Mouse (Mus musculus) heart, adult 2 months (tissue): ENCODE results near the gene Oaf. TPM values are rescaled to one million over a fixed set of nuclear protein-coding genes. Genes with fewer than 3 reads are reported as not detected.
A peak's percentile ranks its signal among the peaks of the same experiment; 100 is the strongest.

Experiments used
- DNase-seq, 2 experiments: peaks; one replicate each; pipeline ENCODE4 v3.0.0; 2021
- H3K27ac ChIP-seq: fragments of 200-600 bp; 2 replicates; pipeline ENCODE4 v1.8.1; 2022
- H3K27me3 ChIP-seq: fragments of 200-500 bp; 2 replicates; pipeline ENCODE4 v1.6.1; 2012; ENCODE audit warnings: mild to moderate bottlenecking, low read length, inconsistent platforms, mixed read lengths; ENCODE audit not compliant: control insufficient read depth, insufficient read depth
- H3K36me3 ChIP-seq: fragments of 200-500 bp; 2 replicates; pipeline ENCODE4 v1.6.1; 2012; ENCODE audit warnings: low read length, inconsistent platforms; ENCODE audit not compliant: control insufficient read depth, insufficient read depth
- H3K4me1 ChIP-seq: fragments of 200-500 bp; 2 replicates; pipeline ENCODE4 v1.6.1; 2011; ENCODE audit warnings: low read length; ENCODE audit not compliant: control insufficient read depth, insufficient read depth
- H3K4me3 ChIP-seq: fragments of 200-600 bp; 2 replicates; pipeline ENCODE4 v1.8.1; 2022
- H3K79me2 ChIP-seq: fragments of 200-500 bp; replicated peaks from 2 replicates; pipeline ENCODE4 v1.6.1; 2012; ENCODE audit warnings: mild to moderate bottlenecking, inconsistent platforms, low read length, moderate library complexity, mixed read lengths; ENCODE audit not compliant: control insufficient read depth, insufficient read depth
- H3K9ac ChIP-seq: fragments of 200-500 bp; 2 replicates; pipeline ENCODE4 v1.6.1; 2012; ENCODE audit warnings: low read depth, mild to moderate bottlenecking, control low read depth, inconsistent platforms, low read length, mixed read lengths
- CTCF ChIP-seq: fragments of 200-600 bp; IDR thresholded peaks from 2 replicates; pipeline ENCODE4 v1.8.1; 2022; ENCODE audit warnings: antibody characterized with exemption, mild to moderate bottlenecking, moderate library complexity
- EP300 ChIP-seq: fragments of 200-500 bp; IDR thresholded peaks from 2 replicates; pipeline ENCODE4 v1.6.1; 2011; ENCODE audit warnings: low read depth, low read length, control low read depth; ENCODE audit not compliant: insufficient read depth
- POLR2A ChIP-seq: fragments of 200-500 bp; IDR thresholded peaks from 2 replicates; pipeline ENCODE4 v1.6.1; 2011; ENCODE audit warnings: mild to moderate bottlenecking, low read depth, low read length, control low read depth; ENCODE audit not compliant: insufficient read depth
- WGBS: fragments of 180-500 bp; shearing (Covaris S2); methylation state at CpG from one replicate; pipeline ENCODE4 v1.1.7; 2018; 5-methylcytosine and 5-hydroxymethylcytosine counted together
- intact Hi-C: fragments of 180-260 bp; cut with DNase I; formaldehyde crosslinking; loops from one replicate; pipeline ENCODE4 v1.15.1; 2025
- polyA plus RNA-seq: library from polyadenylated mRNA; depleted of rRNA; stranded (reverse); fragments of >200 nt; gene quantifications from 2 replicates; pipeline ENCODE4 v1.2.3, GENCODE M21; 2012
- total RNA-seq, 2 experiments: library from RNA; stranded (reverse); gene quantifications; 2 replicates each; pipeline ENCODE4 v1.2.3; 2021

Oaf gene
- total and polyA plus RNA-seq, 3 experiments: 6.8 to 15.1 (median 11.8) TPM

DNA sequence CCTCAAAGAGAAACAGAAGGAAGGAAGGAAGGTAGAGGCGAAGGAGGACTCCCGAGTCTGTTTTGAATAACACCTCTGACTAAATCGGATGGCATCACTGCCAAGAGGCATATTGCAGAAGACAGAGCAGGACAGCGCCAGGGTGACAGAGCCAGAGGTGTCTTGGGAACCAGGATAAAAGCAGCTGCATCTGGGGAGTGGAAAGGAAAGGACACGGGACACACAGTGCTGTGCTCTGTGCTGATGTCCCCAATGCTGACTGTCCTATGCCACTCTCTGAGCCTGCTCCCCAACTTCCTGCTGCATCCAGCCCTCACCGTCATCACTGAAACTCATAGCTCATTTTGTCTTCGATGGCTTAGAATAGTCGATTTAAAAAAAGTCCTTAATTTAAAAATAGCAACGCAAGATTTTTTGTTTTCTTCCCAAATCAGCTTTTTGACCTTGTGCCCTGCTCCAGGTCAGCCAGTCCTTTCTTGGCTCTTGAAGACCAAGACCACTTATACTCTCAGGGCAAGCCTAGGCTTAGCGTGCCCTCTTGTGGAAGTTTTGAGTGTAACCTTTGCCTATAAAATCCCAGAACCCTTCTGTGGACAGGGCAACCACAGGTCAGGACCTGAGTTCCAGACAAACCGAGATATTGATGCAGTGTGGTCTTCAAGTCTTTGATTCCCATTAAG, 28.8 kb downstream of the Oaf start:
- Histone ChIP-seq H3K9ac (no peak overlapping the region), H3K27ac (peak overlapping the region; percentile 40), H3K27me3 (peaks cover 2% of the 10 kb centered on the region; the same call in 1 of the 2 replicates), H3K4me1 (peaks cover 3% of the 10 kb centered on the region), H3K36me3 (no peaks in the 10 kb centered on the region), H3K79me2 (no peaks in the 10 kb centered on the region), H3K4me3 (0 out of 2 replicates have a peak overlapping the region, but pooled peaks have one; percentile 16)
- DNase-seq: peak; percentile 60 to 70
- peak; percentile 96 for TF ChIP-seq CTCF
- TF ChIP-seq EP300: peak; percentile 88; the same call in 1 of the 2 replicates
- TF ChIP-seq POLR2A: no peak
- 11% methylated on average over 11 of the region's 11 CpGs for WGBS
- intact Hi-C loops: loop anchor here (1.0 to 5.0 kb wide), 3 partner anchors 69 to 424 kb away; no protein-coding TSS in a partner anchor

DNA sequence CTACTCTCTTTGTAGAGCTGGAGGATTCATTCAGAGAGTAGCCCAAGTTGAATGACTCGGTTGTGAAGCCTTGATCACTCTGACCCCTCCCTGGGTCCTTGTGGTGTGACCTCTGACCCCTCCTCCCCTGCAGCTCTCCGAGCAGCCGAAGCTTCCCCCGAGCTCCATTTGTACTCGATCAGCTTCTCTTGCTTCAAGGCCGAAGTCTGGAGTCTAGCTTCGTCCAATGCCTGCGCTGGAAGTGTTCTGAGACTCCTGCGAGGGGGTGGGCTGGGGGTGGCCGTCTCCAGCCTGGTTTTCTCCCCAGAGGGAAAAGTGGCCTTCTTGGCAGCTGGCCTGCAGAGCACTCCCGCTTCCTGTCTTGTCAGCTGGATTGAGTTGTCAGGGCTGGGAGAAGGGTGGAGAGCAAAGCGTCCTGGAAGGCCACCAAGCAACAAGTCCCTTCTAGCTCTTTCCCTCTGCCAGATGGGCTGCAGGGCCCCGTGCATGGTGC, 29.5 kb downstream of the Oaf start, which contains the start of gene Pou2f3:
Gene Pou2f3, minus strand, starts transcription at position 180 of the 493 bp plus-strand sequence.
- Histone ChIP-seq H3K4me3 (0 out of 2 replicates have a peak within 1 kb of the TSS, but pooled peaks have one; percentile 16), H3K27ac (peak within 1 kb of the TSS; percentile 40), H3K27me3 (peaks cover 8% of the 10 kb centered on the region; the same call in 1 of the 2 replicates), H3K9ac (no peak within 1 kb of the TSS), H3K36me3 (no peaks in the 10 kb centered on the region), H3K4me1 (peaks cover 3% of the 10 kb centered on the region), H3K79me2 (no peaks in the 10 kb centered on the region)
- intact Hi-C loops: loop anchor here (2.0 to 5.0 kb wide), 2 partner anchors 209 to 423 kb away; no protein-coding TSS in a partner anchor
- peak; percentile 78 to 87 for DNase-seq
- WGBS: 15% methylated on average over 13 of the region's 13 CpGs
- no peak for TF ChIP-seq CTCF
- TF ChIP-seq POLR2A: 0 out of 2 replicates have a peak, but pooled peaks have one; percentile 1
- no peak for TF ChIP-seq EP300

DNA sequence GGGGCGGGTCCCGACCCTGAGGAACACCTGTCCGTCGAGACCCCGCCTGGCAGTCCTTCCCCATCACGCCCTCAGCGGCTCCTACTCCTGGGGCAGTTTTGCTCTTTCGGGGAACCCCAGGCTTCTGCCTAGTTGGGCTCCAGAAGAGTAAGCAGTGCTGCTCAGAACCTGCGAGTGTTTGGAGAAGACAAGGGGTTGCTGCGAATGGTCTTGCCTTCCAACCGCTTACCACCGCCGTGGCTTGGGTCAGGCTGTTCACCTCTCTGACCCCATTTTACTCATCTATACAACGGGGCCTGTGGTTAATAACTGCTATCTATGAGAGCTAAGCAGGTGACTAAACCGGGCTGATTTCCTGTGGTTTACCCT, 33.7 kb downstream of the Oaf start:
- no peak overlapping the region for H3K27ac ChIP-seq
- H3K9ac ChIP-seq: no peak overlapping the region
- no peaks in the 10 kb centered on the region for H3K36me3 ChIP-seq
- H3K27me3 ChIP-seq: peaks cover 11% of the 10 kb centered on the region; the same call in 1 of the 2 replicates
- H3K4me1 ChIP-seq: peaks cover 3% of the 10 kb centered on the region
- intact Hi-C loops: no loop called here
- H3K4me3 ChIP-seq: no peak overlapping the region
- no peak for TF ChIP-seq CTCF
- TF ChIP-seq POLR2A: no peak
- no peak for TF ChIP-seq EP300
- H3K79me2 ChIP-seq: no peaks in the 10 kb centered on the region
- DNase-seq: no peak
- WGBS: 7% methylated on average over 15 of the region's 15 CpGs

DNA sequence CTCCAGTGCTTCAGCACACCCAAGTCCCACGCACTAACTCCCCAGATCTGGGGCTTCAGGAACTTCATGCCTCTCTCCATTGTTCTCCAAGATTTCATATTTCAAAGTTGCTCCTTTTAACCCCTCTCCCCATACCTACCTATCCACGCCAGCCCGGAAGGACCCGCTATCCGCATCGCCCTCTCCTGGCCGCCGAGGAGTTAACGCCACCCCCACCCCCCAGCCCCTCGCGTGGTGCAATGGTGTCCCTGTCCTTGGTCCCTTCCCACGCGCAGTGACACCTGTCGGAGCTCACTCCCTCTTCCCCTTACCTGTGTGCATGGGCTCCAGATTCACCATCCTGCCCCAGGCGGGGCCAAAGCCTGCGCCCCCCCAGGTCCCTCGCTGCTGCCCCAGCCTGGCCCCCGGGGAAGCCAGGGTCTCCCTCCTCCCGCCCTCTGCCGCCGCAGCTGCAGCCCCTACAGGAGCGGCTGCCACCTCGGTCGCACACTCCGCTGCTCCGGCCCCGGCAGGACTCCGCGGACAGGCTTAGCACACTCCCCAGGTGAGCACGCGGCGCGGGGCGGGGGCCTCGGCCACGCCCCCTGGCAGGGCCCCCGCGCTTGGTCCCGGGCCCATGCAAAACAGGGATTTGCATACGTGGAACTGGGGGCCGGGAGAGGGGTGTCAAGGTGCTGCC, 34.2 kb downstream of the Oaf start:
- WGBS: 4% methylated on average over 41 of the region's 41 CpGs
- Histone ChIP-seq H3K79me2 (no peaks in the 10 kb centered on the region), H3K36me3 (no peaks in the 10 kb centered on the region), H3K4me3 (no peak overlapping the region), H3K27ac (no peak overlapping the region), H3K4me1 (no peaks in the 10 kb centered on the region), H3K27me3 (peaks cover 11% of the 10 kb centered on the region; the same call in 1 of the 2 replicates), H3K9ac (no peak overlapping the region)
- TF ChIP-seq POLR2A (no peak), CTCF (peak; percentile 18; the same call in 1 of the 2 replicates), EP300 (no peak)
- intact Hi-C loops: no loop called here
- no peak for DNase-seq

DNA sequence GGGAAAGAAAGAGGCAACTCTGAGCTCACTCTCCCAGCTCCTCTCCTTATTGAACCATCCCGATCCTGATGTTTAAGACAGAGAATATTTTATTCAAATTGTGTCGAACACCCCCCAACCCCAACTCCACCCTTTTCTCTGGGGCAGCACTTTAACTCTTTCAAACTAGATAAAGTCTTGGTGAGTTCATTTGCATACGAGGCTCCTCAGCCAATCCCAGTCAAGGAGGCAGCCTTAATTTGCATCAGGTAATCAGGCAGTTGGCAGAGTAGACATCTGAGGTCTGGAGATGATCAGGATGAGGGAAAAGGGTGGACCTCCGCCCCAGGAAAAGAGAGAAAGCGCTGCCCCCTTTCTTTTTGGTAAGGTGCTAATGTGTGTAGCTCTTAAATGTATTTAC, 39.5 kb downstream of the Oaf start:
- Histone ChIP-seq H3K27ac (no peak overlapping the region), H3K4me3 (no peak overlapping the region), H3K9ac (no peak overlapping the region), H3K4me1 (no peaks in the 10 kb centered on the region), H3K27me3 (peaks cover 2% of the 10 kb centered on the region; the same call in 1 of the 2 replicates), H3K79me2 (no peaks in the 10 kb centered on the region), H3K36me3 (no peaks in the 10 kb centered on the region)
- no peak for DNase-seq
- intact Hi-C loops: no loop called here
- 31% methylated on average over 5 of the region's 5 CpGs for WGBS
- no peak for TF ChIP-seq EP300
- no peak for TF ChIP-seq POLR2A
- no peak for TF ChIP-seq CTCF

DNA sequence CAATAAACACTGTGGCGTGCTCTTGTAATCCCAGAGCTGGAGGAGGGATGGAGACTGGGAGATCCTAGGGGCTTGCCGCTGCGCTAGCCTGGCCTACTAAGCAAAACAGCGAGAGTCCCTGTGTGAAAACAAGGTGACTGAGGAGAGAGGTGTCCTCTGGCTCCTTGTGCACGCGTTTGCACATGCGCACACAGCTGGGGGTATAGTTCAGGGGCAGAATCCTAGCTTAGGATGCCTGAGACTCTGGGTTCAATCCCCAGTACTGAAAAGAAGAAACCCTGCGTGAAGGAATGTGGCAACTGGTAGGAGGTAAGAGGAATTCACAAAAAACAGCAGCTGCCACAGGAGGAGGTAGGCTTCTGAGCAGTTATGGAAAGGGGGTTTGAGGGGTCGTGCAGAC, 45.7 kb downstream of the Oaf start:
- Histone ChIP-seq H3K79me2 (no peaks in the 10 kb centered on the region), H3K27me3 (no peaks in the 10 kb centered on the region), H3K4me1 (no peaks in the 10 kb centered on the region), H3K9ac (no peak overlapping the region), H3K27ac (no peak overlapping the region), H3K36me3 (no peaks in the 10 kb centered on the region), H3K4me3 (no peak overlapping the region)
- 41% methylated on average over 9 of the region's 9 CpGs for WGBS
- no peak for DNase-seq
- no peak for TF ChIP-seq EP300
- no peak for TF ChIP-seq POLR2A
- no peak for TF ChIP-seq CTCF
- intact Hi-C loops: no loop called here
